Mouse (Mus musculus) left cerebral cortex, adult 18-20 months (tissue): Measurements from ENCODE around the gene Cabin1. TPM values are rescaled to one million over a fixed set of nuclear protein-coding genes. Genes with fewer than 3 reads are reported as not detected.

Source experiments
- DNase-seq, 2 experiments: peaks; one replicate each; pipeline ENCODE4 v3.0.0; 2021 to 2022; ENCODE audit warnings: low spot score in 2 of 2, mixed read lengths in 1 of 2
- long read RNA-seq, 2 experiments: library from polyadenylated mRNA; stranded (forward); transcript quantifications; one replicate each; pipeline ENCODE4 v2.0.0; 2021
- total RNA-seq, 2 experiments: library from RNA; stranded (reverse); gene quantifications; 2 replicates each; pipeline ENCODE4 v1.2.3; 2021

Cabin1 gene
- total RNA-seq = 10 to 100 TPM; 62.9 to 63.0 TPM
- long read RNA-seq, experiment 1, full-length matches to known transcripts = 6 of 67 reads
- long read RNA-seq, experiment 1, partial matches to known transcripts = 46 of 67 reads
- long read RNA-seq, experiment 1, other reads (novel, unspliced or antisense) = 15 of 67 reads
- long read RNA-seq, experiment 2, full-length matches to known transcripts = 1 of 38 reads
- long read RNA-seq, experiment 2, partial matches to known transcripts = 22 of 38 reads
- long read RNA-seq, experiment 2, other reads (novel, unspliced or antisense) = 15 of 38 reads

DNA sequence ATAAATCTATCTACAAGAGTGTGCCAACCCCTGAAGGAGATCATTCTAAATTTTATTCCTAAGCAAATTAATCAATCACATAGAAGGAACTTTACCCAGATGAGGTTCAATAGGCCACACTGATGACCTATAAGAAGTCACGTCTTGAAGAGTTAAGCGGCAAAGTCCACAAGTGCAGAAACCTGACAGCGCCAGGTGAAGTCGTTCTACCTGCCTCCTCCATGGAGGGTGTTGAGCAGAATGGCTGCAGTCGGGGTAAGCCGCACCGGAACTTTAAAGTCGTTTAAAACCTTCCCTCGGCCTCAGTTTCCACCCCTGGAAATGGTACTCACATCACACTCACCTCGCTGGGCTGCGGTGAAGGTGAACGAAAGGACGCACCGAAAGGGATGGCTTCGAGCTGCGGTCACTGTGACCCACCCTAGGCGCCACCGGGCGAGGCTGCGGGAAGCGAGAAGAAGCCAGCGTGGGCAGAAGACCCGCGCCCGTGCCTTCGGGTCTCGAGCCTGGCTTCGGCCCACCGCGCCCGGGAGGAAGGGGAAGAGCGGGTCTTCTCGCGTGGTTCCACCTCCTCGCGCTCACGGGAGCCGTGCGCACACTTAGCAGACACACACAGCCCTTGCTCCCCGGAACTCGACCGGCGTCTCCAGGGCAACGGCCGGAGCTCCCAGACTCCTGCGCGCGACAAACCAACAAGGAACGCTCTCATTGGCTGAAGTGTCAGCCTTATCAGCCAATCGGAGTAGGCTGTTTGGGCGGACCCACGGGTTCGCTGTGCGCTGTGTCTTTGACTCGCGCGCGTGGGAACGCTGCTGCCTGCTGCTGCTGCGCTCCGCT lies at the start of gene Cabin1:
Cabin1 (minus strand) TSS at position 660 of the 837 bp plus-strand sequence.
- DNase-seq = peak; percentile 97 to 98

DNA sequence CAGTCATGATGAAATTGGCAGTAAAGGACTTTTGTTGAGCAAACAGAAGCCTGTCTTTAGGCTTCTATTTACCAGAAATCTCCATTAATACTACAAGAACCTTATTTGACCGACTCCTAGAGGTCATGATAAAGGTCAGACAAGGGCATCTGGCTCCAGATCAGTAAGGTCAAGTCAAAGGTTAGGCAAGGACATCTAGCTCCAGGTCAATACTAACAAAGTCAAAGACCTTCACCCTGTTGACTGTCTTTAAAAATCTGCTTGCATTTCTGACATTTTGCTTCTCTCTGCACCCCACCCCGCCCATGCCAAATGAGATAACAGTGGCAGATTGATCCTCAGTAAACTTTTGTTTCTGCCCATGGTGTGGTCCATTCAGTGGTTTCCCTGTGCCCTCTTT lies 40.1 kb upstream of the Cabin1 start:
- no peak for DNase-seq

DNA sequence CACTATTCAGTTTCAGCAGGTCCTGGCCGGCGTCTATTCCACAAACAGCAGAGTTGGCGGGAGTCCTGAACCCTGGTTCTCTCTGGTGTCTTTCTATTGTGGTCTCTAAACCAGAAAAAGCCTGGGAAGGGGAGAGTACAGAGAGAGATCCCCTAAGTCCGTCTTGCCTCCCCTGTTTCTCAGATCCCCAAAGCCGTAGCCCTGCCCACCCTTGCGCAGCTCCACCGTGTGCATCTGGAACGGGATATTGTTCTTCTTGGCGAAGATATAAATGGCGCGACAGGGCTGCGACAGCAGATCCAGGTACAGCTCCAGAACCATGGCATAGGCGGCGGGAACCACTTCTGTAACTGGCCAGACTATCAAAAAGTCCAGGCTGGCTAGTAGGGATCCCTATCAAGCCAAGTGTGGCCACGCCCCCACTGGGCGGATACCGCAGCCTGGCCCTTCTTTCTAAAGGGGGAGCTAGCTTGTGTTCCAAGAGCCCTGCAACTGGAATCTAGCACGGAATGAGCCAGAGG lies 34.1 kb upstream of the Cabin1 start, which contains the start of gene Gstt1:
Gstt1 (minus strand) TSS at position 409 of the 521 bp plus-strand sequence.
- DNase-seq = peak; percentile 43 to 44

DNA sequence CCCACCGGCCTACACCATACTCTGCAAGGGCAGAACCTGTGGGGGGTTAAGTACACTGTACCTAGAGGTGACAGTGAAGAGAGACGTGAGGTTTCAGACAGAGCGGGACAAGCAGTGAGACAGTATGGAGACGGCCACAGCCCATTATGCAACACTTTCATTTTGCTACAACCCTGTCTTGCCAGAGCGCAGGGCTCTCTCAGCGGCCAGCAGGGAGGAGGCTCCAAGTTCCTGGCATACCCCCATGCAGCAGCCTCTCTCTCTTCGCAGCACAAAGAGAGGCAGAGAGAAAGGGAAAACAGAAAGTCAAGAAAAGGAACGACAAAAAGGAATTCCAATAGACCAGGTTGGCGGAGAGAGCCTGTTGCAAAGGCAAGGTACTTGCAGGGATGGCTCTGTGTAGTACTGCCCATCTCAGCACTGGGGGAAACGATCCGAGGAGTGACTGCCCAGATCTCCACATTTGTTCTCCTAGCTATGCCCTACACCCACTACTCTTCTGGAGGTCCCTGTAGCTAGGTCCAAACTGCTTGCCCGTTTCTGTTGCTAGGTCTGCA lies 33.6 kb upstream of the Cabin1 start:
- DNase-seq = peak; percentile 50 to 64

GRCm38 (mm10) chr10:75796731-75797516 lies 32.8 kb upstream of the Cabin1 start:
- DNase-seq = no peak

- no peak for DNase-seq
These were observed 30.7 kb upstream of the Cabin1 start for GRCm38 (mm10) chr10:75794880-75795279.

DNA sequence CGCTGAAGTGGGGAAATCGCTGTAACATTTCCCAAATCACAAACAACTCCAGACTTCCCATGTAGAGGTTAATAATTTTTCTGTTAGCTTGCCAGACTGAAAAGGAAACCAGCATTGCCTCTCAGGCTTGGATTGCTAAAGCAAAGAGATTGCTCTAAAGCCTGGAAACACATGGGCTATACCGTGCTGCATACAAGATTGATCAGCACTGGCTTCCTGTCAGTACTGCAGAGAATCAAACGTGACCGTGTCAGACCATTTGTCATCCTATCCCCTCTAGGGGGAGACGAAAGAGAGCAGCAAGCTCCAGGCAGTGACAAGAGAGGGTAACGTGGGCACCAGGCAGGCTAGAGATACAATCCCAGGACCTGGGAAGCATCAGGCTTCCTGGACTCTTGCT lies 26.6 kb upstream of the Cabin1 start:
- DNase-seq = no peak

DNA sequence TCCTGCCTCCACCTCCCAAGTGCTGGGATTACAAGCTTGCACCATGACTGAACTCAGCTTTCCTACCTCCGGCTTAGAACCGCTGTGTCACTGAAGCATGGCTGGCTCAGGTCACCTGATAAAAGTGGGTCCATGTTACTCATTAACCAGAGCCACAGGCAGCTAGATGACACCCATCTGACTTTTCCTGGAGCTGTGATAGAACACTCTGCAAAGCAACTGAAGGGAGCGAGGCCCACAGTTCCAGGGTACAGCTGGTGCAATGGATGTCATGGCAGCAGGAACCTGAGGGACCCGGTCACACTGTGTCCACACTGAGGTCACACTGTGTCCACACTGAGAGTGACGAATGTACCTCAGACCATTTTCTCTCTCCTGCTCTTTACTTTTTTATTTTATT lies 25.7 kb upstream of the Cabin1 start:
- no peak for DNase-seq

DNA sequence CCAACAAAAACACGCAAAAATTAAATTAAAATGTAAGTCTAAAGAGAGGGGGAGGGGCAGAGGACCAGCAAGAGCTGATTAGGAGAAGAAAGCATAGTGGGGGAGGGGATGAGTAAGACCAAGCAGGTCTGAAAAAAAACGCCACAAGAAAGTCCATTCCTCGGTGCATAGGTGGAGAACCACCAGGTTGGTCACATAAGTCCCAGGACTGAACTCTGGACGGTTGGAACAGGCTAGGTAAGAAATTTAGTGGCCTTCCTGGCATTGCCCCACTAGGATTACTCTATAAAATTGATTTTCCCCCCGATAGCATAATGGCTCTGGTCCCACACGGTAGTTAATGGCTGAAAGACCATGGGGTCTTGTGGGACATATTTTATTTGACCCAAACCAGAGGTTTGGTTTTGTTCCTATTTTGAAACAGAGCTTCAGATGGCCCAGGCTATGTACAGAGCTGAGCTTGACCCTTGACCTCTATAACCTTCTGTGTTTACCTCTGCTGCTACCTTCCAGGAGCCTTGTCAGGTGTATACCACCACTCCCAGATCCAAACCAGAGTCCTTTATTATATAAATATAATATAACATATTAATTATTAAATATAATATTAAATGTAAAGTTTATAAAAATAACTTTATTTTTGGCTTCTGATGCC lies 25.1 kb upstream of the Cabin1 start:
- no peak for DNase-seq

GRCm38 (mm10) chr10:75788277-75788676 lies 24.1 kb upstream of the Cabin1 start:
- peak in 1 of 2 experiments; percentile 41 for DNase-seq

DNA sequence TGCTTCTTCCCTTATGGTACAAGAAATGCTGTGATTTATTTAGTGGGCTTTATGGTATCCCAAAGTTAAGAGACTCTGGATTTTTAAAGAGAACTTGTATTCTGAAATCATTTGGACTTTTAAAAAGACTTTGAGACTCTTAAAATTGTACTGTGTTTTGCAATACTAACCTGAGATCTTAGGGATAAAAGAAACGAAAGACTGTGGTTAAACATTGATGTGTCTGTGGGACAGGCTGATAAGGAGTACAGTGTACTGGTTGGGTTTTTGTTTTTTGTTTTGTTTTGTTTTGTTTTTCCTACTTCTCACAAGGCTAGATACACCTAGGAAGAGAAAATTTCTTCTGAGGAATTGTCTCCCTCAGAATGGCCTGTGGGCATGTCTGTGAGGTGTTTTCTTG lies 21.3 kb upstream of the Cabin1 start:
- no peak for DNase-seq

DNA sequence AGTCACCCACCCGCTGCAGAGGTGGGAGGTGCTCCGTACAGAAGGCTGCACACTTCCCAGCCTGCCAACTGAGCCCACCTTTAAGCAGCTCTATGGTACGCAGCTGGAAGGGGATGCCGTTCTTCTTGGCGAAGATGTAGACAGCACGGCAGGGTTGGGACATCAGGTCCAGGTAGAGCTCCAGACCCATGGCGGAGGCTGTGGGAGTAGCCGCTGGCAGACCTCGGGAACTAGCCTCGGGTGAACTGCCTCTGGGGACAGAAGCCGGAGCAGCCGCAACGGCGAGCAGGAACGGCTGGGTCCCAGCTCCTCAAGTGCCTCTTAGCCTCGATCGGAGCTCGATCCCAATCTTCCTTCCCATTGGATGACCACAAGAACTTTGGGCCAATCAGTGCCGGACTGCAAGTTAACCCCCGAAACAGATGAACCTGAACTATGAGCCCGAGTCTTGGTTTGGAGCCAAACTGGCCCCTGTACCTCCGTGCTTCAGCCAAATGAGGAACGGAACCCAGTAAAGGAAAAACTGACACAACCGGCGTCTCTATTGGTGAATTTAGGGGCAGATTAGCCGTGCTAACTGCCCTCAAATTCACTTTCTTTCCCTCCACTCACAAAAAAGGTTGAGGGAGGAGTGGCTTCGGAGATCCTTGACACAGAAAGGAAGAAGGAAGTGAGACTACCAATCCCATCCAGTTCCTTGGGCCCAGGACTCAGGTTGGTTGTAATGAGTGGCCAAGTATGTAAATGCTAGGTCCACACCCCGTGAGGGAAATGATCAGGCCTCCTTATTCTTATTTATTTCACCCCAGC lies 16.8 kb upstream of the Cabin1 start, which contains the start of the genes Gm20441 and Gstt3:
Gm20441 (minus strand) TSS at position 186 of the 810 bp plus-strand sequence.
Gstt3 (minus strand) TSS at position 646 of the 810 bp plus-strand sequence.
- no peak for DNase-seq

- no peak for DNase-seq
These were observed 15.3 kb upstream of the Cabin1 start for GRCm38 (mm10) chr10:75779206-75780174.

- no peak for DNase-seq
These were observed 13.7 kb upstream of the Cabin1 start for GRCm38 (mm10) chr10:75777885-75778284.

DNA sequence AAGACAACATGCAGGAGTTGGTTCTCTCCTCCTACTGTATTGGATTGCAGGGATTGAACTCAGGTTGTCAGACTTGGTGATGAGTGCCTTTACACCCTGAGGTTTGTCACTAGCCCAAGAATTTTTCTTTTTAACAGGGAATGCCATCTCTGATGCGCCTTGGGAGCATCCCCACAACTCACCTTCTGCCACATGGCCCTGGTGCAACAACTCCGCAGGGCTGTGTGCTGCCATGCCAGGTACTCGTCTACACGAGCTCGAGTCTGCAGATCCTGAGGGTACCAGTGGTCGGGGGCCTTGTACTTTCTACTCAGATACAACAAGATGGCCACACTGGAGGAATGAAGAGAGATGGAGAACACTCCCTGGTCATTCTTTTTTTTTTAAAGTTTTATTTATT lies 12.4 kb upstream of the Cabin1 start:
- DNase-seq = no peak

DNA sequence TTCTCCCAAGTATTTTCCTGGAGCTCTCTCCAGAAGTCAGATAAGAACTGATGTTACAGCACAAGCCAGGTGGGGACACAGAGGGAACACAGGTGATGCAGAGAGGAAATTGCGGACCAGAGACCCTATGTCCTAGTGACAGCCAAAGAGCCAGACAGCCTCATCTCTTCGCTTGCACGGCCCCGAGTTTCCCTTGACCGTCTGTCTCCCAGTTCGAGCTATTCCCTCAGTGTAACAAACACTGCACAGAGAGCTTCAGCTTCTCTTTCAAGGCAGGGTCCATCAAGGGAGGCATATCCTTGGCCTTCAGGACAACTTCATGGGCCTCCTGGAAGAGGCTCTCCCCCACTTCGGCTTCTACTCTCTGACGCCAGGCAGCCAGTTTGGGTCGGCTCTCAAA lies 10.4 kb upstream of the Cabin1 start:
- no peak for DNase-seq

- no peak for DNase-seq
These were observed 10.0 kb upstream of the Cabin1 start for GRCm38 (mm10) chr10:75774102-75774501.
